Mouse (Mus musculus) myocyte (in vitro differentiated cells): ENCODE results near the gene Dyrk3. TPM values are rescaled to one million over a fixed set of nuclear protein-coding genes. Genes with fewer than 3 reads are reported as not detected.

Experiments used
- H3K27me3 ChIP-seq: one replicate; pipeline ENCODE4 v1.6.1; 2011; ENCODE audit not compliant: control insufficient read depth, insufficient read depth, insufficient read length
- H3K36me3 ChIP-seq: one replicate; pipeline ENCODE4 v1.6.1; 2011; ENCODE audit not compliant: control insufficient read depth, insufficient read depth
- H3K4me2 ChIP-seq: one replicate; pipeline ENCODE4 v1.6.1; 2011; ENCODE audit warnings: low read depth, control low read depth
- H3K4me3 ChIP-seq: one replicate; pipeline ENCODE4 v1.5.1; 2011; ENCODE audit warnings: mild to moderate bottlenecking, control low read depth, moderate library complexity
- H3K79me2 ChIP-seq: one replicate; pipeline ENCODE4 v1.6.1; 2011; ENCODE audit not compliant: control insufficient read depth, insufficient read depth
- H3ac ChIP-seq: one replicate; pipeline ENCODE4 v1.6.1; 2011; ENCODE audit not compliant: control insufficient read depth, insufficient read length
- CEBPB ChIP-seq: IDR thresholded peaks from 2 replicates; pipeline ENCODE4 v1.6.1; 2011; ENCODE audit warnings: mild to moderate bottlenecking, moderate library complexity; ENCODE audit not compliant: poor library complexity, insufficient read depth, severe bottlenecking
- E2F4 ChIP-seq: IDR thresholded peaks from one replicate; pipeline ENCODE4 v1.6.1; 2011; ENCODE audit warnings: mild to moderate bottlenecking, control low read depth, moderate library complexity; ENCODE audit not compliant: insufficient read depth
- MAX ChIP-seq: IDR thresholded peaks from one replicate; pipeline ENCODE4 v1.6.1; 2011; ENCODE audit warnings: low read depth, mild to moderate bottlenecking, control low read depth
- MYOD1 ChIP-seq, 3 experiments: IDR thresholded peaks; one replicate each; pipeline ENCODE4 v1.6.1; 2011; ENCODE audit warnings: control low read depth in 2 of 3, low read depth in 2 of 3, mild to moderate bottlenecking in 2 of 3, moderate library complexity in 1 of 3; ENCODE audit not compliant: insufficient read length in 2 of 3, control insufficient read depth in 1 of 3
- MYOG ChIP-seq, 3 experiments: IDR thresholded peaks; one replicate each; pipeline ENCODE4 v1.6.1; 2011; ENCODE audit warnings: control low read depth in 2 of 3, low read depth in 2 of 3, mild to moderate bottlenecking in 2 of 3; ENCODE audit not compliant: insufficient read length in 2 of 3, control insufficient read depth in 1 of 3, insufficient read depth in 1 of 3
- POLR2A ChIP-seq: IDR thresholded peaks from one replicate; pipeline ENCODE4 v1.6.1; 2011; ENCODE audit warnings: low read depth, mild to moderate bottlenecking, control low read depth, moderate library complexity; ENCODE audit not compliant: insufficient read length
- POLR2AphosphoS2 ChIP-seq: IDR thresholded peaks from one replicate; pipeline ENCODE4 v1.6.1; 2011; ENCODE audit warnings: low read depth, control low read depth; ENCODE audit not compliant: insufficient read length
- REST ChIP-seq: IDR thresholded peaks from one replicate; pipeline ENCODE4 v1.6.1; 2011; ENCODE audit warnings: mild to moderate bottlenecking, control low read depth, moderate library complexity; ENCODE audit not compliant: insufficient read depth, insufficient read length
- SRF ChIP-seq: IDR thresholded peaks from one replicate; pipeline ENCODE4 v1.6.1; 2011; ENCODE audit warnings: low read depth; ENCODE audit not compliant: control insufficient read depth, insufficient read length
- TCF12 ChIP-seq: IDR thresholded peaks from one replicate; pipeline ENCODE4 v1.6.1; 2011; ENCODE audit warnings: mild to moderate bottlenecking, control low read depth; ENCODE audit not compliant: poor library complexity, insufficient read depth, severe bottlenecking
- TCF3 ChIP-seq: IDR thresholded peaks from one replicate; pipeline ENCODE4 v1.6.1; 2011; ENCODE audit warnings: low read depth, control low read depth; ENCODE audit not compliant: insufficient read length
- USF1 ChIP-seq: IDR thresholded peaks from one replicate; pipeline ENCODE4 v1.6.1; 2011; ENCODE audit warnings: low read depth, mild to moderate bottlenecking, control low read depth, moderate library complexity
- polyA plus RNA-seq: library from polyadenylated mRNA; unstranded; fragments of >200 nt; fragmentation: generic; extraction: Trizol; gene quantifications from one replicate; pipeline ENCODE4 v1.2.1, GENCODE M21; 2012; ENCODE audit warnings: missing spikeins

The Dyrk3 gene
- polyA plus RNA-seq, 1 experiment: 2.7 TPM

DNA sequence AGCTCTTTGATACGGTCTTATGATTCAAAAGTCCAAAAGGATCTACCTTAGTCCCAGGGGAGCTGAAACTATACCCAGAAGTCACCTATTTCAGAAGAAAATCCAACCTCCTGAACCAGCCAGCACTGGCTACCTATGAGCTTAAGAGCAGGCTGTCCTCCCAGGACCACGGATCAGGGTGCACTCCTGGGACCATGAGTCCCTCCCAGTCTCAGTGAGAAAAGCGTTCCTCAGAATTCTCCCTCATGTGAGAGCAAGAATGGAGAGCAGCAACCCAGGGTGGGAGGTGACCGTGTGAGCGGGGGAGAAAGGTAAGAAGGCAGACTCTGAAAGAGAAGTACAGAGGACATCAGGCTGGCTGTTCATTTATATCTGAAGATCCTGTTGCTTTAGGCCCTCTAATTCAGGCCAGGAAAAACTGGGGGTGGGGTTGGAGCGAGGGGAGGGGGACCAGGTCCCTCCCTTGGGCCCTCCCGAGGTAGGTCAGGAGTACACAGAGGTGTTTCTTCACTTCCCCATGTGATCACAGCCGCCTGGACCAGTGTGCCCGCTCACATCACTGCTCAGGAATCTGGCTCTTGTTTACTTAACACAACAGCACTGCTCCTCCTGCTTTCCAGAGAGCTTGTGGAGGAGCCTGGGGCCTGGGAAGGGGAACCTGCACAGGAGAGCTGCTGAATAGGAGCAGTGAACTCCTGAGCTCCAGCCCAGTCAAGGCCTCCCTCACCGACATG, 30.4 kb downstream of the Dyrk3 start:
- H3K79me2 ChIP-seq: no peaks in the 10 kb centered on the region
- H3K4me3 ChIP-seq: no peak overlapping the region
- H3K4me2 ChIP-seq: no peak overlapping the region
- no peak for TF ChIP-seq POLR2A
- no peak for TF ChIP-seq MAX
- TF ChIP-seq USF1: no peak
- TF ChIP-seq TCF12: no peak
- TF ChIP-seq CEBPB: no peak
- TF ChIP-seq TCF3: no peak
- TF ChIP-seq E2F4: no peak
- no peak for TF ChIP-seq POLR2AphosphoS2
- TF ChIP-seq MYOG (IDR thresholded peaks at IDR 0.05; ENCODE audit: control insufficient read depth in 1 of 3, insufficient read depth in 1 of 3, insufficient read length in 2 of 3, low read depth in 2 of 3): no peak
- no peak for TF ChIP-seq REST
- no peak overlapping the region for H3ac ChIP-seq
- H3K36me3 ChIP-seq: no peaks in the 10 kb centered on the region
- no peaks in the 10 kb centered on the region for H3K27me3 ChIP-seq

DNA sequence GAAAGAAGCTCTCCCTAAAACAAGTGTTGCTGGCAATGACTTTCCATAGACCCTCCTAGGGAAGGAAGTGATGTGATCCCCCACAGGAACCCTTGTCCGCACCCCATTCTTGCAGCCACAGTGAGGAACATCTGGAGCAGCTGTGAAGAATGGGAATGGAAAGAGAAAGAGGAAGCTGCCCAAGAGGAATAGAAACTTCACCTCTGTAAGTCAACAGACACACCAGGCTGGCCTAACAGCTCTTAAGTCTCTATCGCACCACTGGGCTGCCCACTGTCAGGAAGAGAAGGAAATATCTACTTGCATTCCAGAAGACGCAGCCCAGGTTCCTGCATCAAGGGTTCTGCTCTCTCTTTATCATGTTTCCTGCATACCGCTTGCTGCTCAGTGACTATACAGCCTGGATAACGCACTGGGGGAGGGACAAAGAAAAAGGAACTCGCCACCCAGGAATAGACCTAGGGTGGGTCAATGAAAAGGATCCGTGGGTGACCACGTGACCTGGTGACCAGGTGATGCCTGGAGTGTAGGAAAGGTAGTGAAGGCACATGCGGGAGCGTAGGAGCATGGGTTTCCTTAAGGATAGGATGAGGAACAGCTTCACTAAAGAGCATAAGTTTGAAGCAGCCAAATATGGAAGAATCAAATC, 34.2 kb downstream of the Dyrk3 start:
- Histone ChIP-seq H3K27me3 (no peaks in the 10 kb centered on the region), H3K4me2 (no peak overlapping the region), H3ac (no peak overlapping the region), H3K4me3 (no peak overlapping the region), H3K79me2 (no peaks in the 10 kb centered on the region), H3K36me3 (no peaks in the 10 kb centered on the region)
- TF ChIP-seq POLR2A: no peak
- TF ChIP-seq POLR2AphosphoS2: no peak
- TF ChIP-seq MAX: no peak
- no peak for TF ChIP-seq REST
- no peak for TF ChIP-seq CEBPB
- TF ChIP-seq MYOD1 (IDR thresholded peaks at IDR 0.05; ENCODE audit: control insufficient read depth in 1 of 3, insufficient read length in 2 of 3, low read depth in 2 of 3): no peak
- no peak for TF ChIP-seq E2F4
- TF ChIP-seq SRF: no peak
- no peak for TF ChIP-seq USF1
- no peak for TF ChIP-seq TCF12
- no peak for TF ChIP-seq MYOG (IDR thresholded peaks at IDR 0.05; ENCODE audit: control insufficient read depth in 1 of 3, insufficient read depth in 1 of 3, insufficient read length in 2 of 3, low read depth in 2 of 3)
- TF ChIP-seq TCF3: no peak

GRCm38 (mm10) chr1:131100808-131101207, 37.3 kb downstream of the Dyrk3 start:
- Histone ChIP-seq H3K4me2 (no peak overlapping the region), H3K79me2 (peaks cover 14% of the 10 kb centered on the region), H3K4me3 (no peak overlapping the region), H3K27me3 (no peaks in the 10 kb centered on the region), H3ac (no peak overlapping the region), H3K36me3 (no peaks in the 10 kb centered on the region)
- TF ChIP-seq MAX (no peak), MYOG (IDR thresholded peaks at IDR 0.05; ENCODE audit: control insufficient read depth in 1 of 3, insufficient read depth in 1 of 3, insufficient read length in 2 of 3, low read depth in 2 of 3) (no peak), TCF12 (no peak), USF1 (no peak), POLR2A (no peak), CEBPB (no peak), SRF (no peak), REST (no peak), MYOD1 (IDR thresholded peaks at IDR 0.05; ENCODE audit: control insufficient read depth in 1 of 3, insufficient read length in 2 of 3, low read depth in 2 of 3) (no peak), POLR2AphosphoS2 (no peak)

DNA sequence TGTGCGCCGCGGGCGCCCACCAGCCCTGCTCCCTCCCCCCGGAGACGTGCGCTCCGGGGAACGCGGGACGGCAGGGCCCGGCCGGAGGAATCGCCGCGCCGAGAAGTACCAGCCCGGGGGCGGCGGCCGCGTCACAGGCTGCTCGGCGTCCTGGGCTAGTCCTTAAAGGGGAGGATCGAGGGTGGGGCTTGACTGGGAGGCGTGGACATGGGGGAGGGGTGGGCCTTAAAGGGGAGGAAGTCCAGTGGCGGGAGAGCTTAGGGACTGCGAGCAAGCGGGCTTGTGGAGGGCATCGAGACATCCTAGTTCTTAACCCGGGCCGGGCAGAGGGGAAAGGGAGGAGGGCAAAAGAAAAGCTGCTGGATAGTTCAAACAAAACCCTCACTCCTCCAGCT, 40.4 kb downstream of the Dyrk3 start, which contains the start of gene Mapkapk2:
TSS of gene Mapkapk2 (minus strand) at position 127 of the 395 bp plus-strand sequence.
- TF ChIP-seq MYOD1 (IDR thresholded peaks at IDR 0.05; ENCODE audit: control insufficient read depth in 1 of 3, insufficient read length in 2 of 3, low read depth in 2 of 3): peak in 1 of 3 experiments; percentile 6
- no peak for TF ChIP-seq E2F4
- no peak for TF ChIP-seq USF1
- peak; percentile 93 for TF ChIP-seq POLR2AphosphoS2
- TF ChIP-seq REST: no peak
- TF ChIP-seq MYOG (IDR thresholded peaks at IDR 0.05; ENCODE audit: control insufficient read depth in 1 of 3, insufficient read depth in 1 of 3, insufficient read length in 2 of 3, low read depth in 2 of 3): no peak
- TF ChIP-seq MAX: no peak
- no peak for TF ChIP-seq TCF3
- peak; percentile 95 for TF ChIP-seq POLR2A
- peak; percentile 17 for TF ChIP-seq SRF
- no peak for TF ChIP-seq TCF12
- TF ChIP-seq CEBPB: no peak
- Histone ChIP-seq H3K79me2 (peaks cover 45% of the 10 kb centered on the region), H3K4me2 (peak within 1 kb of the TSS; percentile 98), H3ac (peak within 1 kb of the TSS; percentile 58), H3K36me3 (no peaks in the 10 kb centered on the region), H3K27me3 (no peaks in the 10 kb centered on the region), H3K4me3 (peak within 1 kb of the TSS; percentile 96)
